Mouse (Mus musculus): ENCODE data around the gene Slc28a3. TPM values are rescaled to one million over a fixed set of nuclear protein-coding genes. Genes with fewer than 3 reads are reported as not detected.

The Slc28a3 gene
- not detected in 2 replicates for polyA plus RNA-seq (2015; fragmentation: Nextera tagmentation; extraction: Ambion mirVana)

DNA sequence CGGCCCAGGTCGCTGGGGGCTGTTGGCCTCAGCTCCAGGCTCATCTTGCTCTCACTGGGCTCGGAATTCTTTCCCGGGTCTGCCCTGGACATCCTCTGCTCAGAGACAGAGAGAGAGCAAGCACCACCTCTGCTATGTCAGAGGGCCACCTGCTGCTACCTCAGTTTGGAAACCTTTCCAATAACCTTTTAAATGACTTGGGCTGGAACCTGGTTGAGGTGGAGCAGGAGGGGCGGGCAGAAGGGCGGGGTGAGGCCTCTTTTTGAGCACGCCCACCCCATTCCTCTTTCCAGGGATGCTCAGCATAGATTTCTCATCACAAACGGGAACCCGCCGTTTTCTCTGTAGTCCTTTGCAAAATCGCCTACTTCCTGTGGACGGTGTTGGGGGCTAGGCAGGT is at the start of gene Slc28a3:
Slc28a3 (minus strand) TSS at position 162 of the 400 bp plus-strand sequence.
- ATAC-seq, result no peak
- WGBS (ENCODE audit: insufficient replicate concordance), result 16% methylated on average over 12 of the region's 12 CpGs
- Histone ChIP-seq H3K27ac (ENCODE audit: low read depth) (no peak within 1 kb of the TSS), H3K4me3 (ENCODE audit: low read depth, low read length) (no peak within 1 kb of the TSS), H3K4me2 (ENCODE audit: low read depth, low read length) (no peak within 1 kb of the TSS), H3K4me1 (ENCODE audit: insufficient read depth) (no peaks in the 10 kb centered on the region), H3K9ac (replicated peaks) (no peak within 1 kb of the TSS), H3K9me3 (ENCODE audit: low read length) (no peaks in the 10 kb centered on the region), H3K36me3 (replicated peaks; ENCODE audit: insufficient read depth, low read length) (no peaks in the 10 kb centered on the region), H3K27me3 (ENCODE audit: insufficient read depth, low read length) (0 out of 2 replicates have a peak, but pooled peaks cover 7% of the 10 kb centered on the region)
- DNase-seq, result no peak
- TF ChIP-seq CTCF (IDR thresholded peaks at IDR 0.05; ENCODE audit: low read depth) (no peak), EP300 (IDR thresholded peaks at IDR 0.05; ENCODE audit: low read depth) (no peak)

DNA sequence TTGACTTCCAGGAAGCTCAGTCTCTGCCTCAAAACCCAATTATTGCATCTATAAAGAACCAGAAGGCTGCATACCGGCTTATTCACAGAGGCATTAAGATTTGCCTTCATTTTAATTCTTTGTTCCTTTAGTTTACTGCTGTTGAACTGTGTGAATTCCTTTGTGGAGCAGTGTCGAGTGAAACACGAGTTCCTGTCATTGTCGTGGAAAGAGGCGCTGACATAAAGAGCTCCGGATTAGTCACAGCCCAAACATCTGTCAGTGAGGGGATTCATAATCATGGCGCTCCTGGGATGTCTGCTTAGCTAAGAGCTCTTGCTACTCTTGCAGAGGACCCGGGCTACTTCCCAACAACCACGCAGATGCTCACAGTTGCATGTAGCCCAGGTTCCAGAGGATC is 47.3 kb upstream of the Slc28a3 start:
- H3K27me3 ChIP-seq (ENCODE audit: insufficient read depth, low read length), result no peaks in the 10 kb centered on the region
- no peaks in the 10 kb centered on the region for H3K36me3 ChIP-seq (replicated peaks; ENCODE audit: insufficient read depth, low read length)
- H3K4me2 ChIP-seq (ENCODE audit: low read depth, low read length), result no peak overlapping the region
- H3K4me3 ChIP-seq (ENCODE audit: low read depth, low read length), result no peak overlapping the region
- no peak for DNase-seq
- TF ChIP-seq CTCF (IDR thresholded peaks at IDR 0.05; ENCODE audit: low read depth), result no peak
- TF ChIP-seq EP300 (IDR thresholded peaks at IDR 0.05; ENCODE audit: low read depth), result no peak
- no peak for ATAC-seq
- H3K27ac ChIP-seq (ENCODE audit: low read depth), result no peak overlapping the region
- WGBS (ENCODE audit: insufficient replicate concordance), result 42% methylated on average over 9 of the region's 9 CpGs
- H3K9ac ChIP-seq (replicated peaks), result no peak overlapping the region
- no peaks in the 10 kb centered on the region for H3K4me1 ChIP-seq (ENCODE audit: insufficient read depth)
- no peaks in the 10 kb centered on the region for H3K9me3 ChIP-seq (ENCODE audit: low read length)

DNA sequence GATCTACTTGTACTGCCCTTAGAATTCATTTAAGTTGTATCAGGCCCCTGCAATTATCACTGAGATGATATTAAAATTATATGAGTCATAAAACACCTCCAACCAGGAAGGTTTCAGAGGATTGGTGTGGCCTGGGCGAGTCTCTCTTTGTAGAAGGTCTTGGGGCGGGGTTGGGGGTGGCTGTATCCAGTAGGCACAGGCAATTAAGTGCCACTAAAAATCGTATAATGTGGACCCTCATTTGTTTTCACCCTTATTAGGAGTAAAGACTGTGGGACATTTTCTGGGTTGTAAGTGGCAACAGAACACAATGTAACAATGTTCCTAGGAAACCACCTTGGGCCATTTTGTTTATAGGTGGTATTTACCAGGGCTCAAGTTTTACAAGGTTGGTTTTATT is 46.2 kb upstream of the Slc28a3 start:
- 68% methylated on average over 3 of the region's 3 CpGs for WGBS (ENCODE audit: insufficient replicate concordance)
- no peak overlapping the region for H3K9ac ChIP-seq (replicated peaks)
- no peaks in the 10 kb centered on the region for H3K27me3 ChIP-seq (ENCODE audit: insufficient read depth, low read length)
- no peak overlapping the region for H3K4me2 ChIP-seq (ENCODE audit: low read depth, low read length)
- TF ChIP-seq EP300 (IDR thresholded peaks at IDR 0.05; ENCODE audit: low read depth) (no peak), CTCF (IDR thresholded peaks at IDR 0.05; ENCODE audit: low read depth) (no peak)
- H3K36me3 ChIP-seq (replicated peaks; ENCODE audit: insufficient read depth, low read length), result no peaks in the 10 kb centered on the region
- DNase-seq, result no peak
- no peak overlapping the region for H3K27ac ChIP-seq (ENCODE audit: low read depth)
- ATAC-seq, result no peak
- no peaks in the 10 kb centered on the region for H3K9me3 ChIP-seq (ENCODE audit: low read length)
- H3K4me3 ChIP-seq (ENCODE audit: low read depth, low read length), result no peak overlapping the region
- no peaks in the 10 kb centered on the region for H3K4me1 ChIP-seq (ENCODE audit: insufficient read depth)

DNA sequence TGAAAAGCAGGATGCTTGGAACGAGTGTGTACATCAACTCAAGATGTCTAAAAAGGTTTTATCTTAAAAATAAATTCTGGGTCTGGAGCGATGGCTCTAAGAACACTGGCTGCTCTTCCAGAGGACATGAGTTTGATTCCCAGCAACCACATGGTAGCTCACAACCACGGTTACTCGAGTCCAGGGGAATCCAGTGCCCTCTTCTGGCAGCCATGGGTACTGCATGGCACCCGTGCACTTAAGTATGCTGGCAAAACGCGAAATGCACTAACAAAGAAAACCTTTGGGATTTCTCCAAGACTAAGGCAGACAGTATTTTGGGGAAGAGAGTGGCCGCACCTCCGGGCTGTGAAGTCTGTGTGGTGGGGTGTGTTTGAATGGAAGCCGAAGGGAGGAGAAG is 44.9 kb upstream of the Slc28a3 start:
- H3K4me1 ChIP-seq (ENCODE audit: insufficient read depth), result no peaks in the 10 kb centered on the region
- no peak overlapping the region for H3K9ac ChIP-seq (replicated peaks)
- no peaks in the 10 kb centered on the region for H3K36me3 ChIP-seq (replicated peaks; ENCODE audit: insufficient read depth, low read length)
- no peak for DNase-seq
- 71% methylated on average over 10 of the region's 10 CpGs for WGBS (ENCODE audit: insufficient replicate concordance)
- H3K27me3 ChIP-seq (ENCODE audit: insufficient read depth, low read length), result no peaks in the 10 kb centered on the region
- H3K27ac ChIP-seq (ENCODE audit: low read depth), result no peak overlapping the region
- H3K9me3 ChIP-seq (ENCODE audit: low read length), result no peaks in the 10 kb centered on the region
- no peak overlapping the region for H3K4me2 ChIP-seq (ENCODE audit: low read depth, low read length)
- TF ChIP-seq EP300 (IDR thresholded peaks at IDR 0.05; ENCODE audit: low read depth) (no peak), CTCF (IDR thresholded peaks at IDR 0.05; ENCODE audit: low read depth) (peak; percentile 51)
- no peak for ATAC-seq
- H3K4me3 ChIP-seq (ENCODE audit: low read depth, low read length), result no peak overlapping the region

DNA sequence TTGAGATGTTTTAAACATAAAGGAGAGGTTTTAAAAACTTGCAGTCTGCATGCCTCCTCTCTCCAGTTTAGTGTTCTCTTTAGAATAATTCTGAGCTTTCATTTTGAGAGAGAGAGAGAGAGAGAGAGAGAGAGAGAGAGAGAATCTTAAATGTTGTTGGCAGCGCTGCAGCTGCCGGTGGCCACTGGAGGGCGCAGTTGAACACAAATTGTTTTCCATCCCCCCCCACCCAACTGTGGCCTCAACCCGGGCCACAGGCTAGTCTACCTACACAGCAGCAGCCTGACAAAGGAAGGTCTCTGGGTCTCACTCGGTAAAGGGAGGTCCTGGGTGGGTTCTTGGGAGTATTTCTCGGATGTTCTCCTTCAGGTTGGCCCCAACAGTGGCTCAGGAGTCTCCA is 29.7 kb upstream of the Slc28a3 start:
- H3K4me2 ChIP-seq (ENCODE audit: low read depth, low read length), result no peak overlapping the region
- H3K36me3 ChIP-seq (replicated peaks; ENCODE audit: insufficient read depth, low read length), result no peaks in the 10 kb centered on the region
- WGBS (ENCODE audit: insufficient replicate concordance), result 16% methylated on average over 6 of the region's 6 CpGs
- TF ChIP-seq EP300 (IDR thresholded peaks at IDR 0.05; ENCODE audit: low read depth), result no peak
- TF ChIP-seq CTCF (IDR thresholded peaks at IDR 0.05; ENCODE audit: low read depth), result peak; percentile 63
- H3K9ac ChIP-seq (replicated peaks), result no peak overlapping the region
- no peaks in the 10 kb centered on the region for H3K9me3 ChIP-seq (ENCODE audit: low read length)
- H3K4me3 ChIP-seq (ENCODE audit: low read depth, low read length), result no peak overlapping the region
- H3K27me3 ChIP-seq (ENCODE audit: insufficient read depth, low read length), result 0 out of 2 replicates have a peak, but pooled peaks cover 4% of the 10 kb centered on the region
- ATAC-seq (no peak), DNase-seq (peak; percentile 64)
- no peak overlapping the region for H3K27ac ChIP-seq (ENCODE audit: low read depth)
- H3K4me1 ChIP-seq (ENCODE audit: insufficient read depth), result no peaks in the 10 kb centered on the region

DNA sequence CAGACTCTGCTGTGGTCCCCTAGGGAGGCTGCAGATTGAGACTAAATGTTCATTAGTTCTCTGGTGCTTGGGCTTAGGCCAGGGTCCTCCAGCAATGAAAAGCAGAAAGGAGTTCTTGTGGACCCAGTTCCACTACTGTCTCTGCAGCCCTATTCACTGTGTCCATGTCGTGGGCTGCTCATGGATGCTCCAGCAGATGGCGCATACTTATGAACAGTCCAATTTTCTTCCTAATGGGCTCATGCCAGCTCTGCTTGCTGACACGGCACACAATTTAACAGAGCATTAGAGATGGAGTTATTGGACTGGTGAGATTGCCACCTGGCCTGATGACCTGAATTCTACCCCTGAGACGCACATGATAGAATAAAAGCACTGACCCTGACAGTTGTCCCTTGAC is 28.3 kb upstream of the Slc28a3 start:
- Histone ChIP-seq H3K27ac (ENCODE audit: low read depth) (no peak overlapping the region), H3K36me3 (replicated peaks; ENCODE audit: insufficient read depth, low read length) (no peaks in the 10 kb centered on the region), H3K9me3 (ENCODE audit: low read length) (no peaks in the 10 kb centered on the region), H3K4me3 (ENCODE audit: low read depth, low read length) (no peak overlapping the region), H3K4me1 (ENCODE audit: insufficient read depth) (no peaks in the 10 kb centered on the region), H3K27me3 (ENCODE audit: insufficient read depth, low read length) (0 out of 2 replicates have a peak, but pooled peaks cover 4% of the 10 kb centered on the region), H3K4me2 (ENCODE audit: low read depth, low read length) (no peak overlapping the region), H3K9ac (replicated peaks) (no peak overlapping the region)
- peak; percentile 47 for TF ChIP-seq CTCF (IDR thresholded peaks at IDR 0.05; ENCODE audit: low read depth)
- no peak for TF ChIP-seq EP300 (IDR thresholded peaks at IDR 0.05; ENCODE audit: low read depth)
- ATAC-seq (no peak), DNase-seq (no peak)
- 63% methylated on average over 4 of the region's 4 CpGs for WGBS (ENCODE audit: insufficient replicate concordance)
